Mouse (Mus musculus) lung, adult 2 months (tissue): ENCODE results near the gene Cc2d2b.

Experiments
- CTCF ChIP-seq: fragments of 200-500 bp; IDR thresholded peaks from 2 replicates; pipeline ENCODE4 v1.5.1; 2011; ENCODE audit warnings: mild to moderate bottlenecking, low read length, control low read depth; ENCODE audit not compliant: insufficient read depth
- POLR2A ChIP-seq: fragments of 200-500 bp; IDR thresholded peaks from 2 replicates; pipeline ENCODE4 v1.6.1; 2011; ENCODE audit warnings: low read depth, mild to moderate bottlenecking, control low read depth, low read length, borderline replicate concordance; ENCODE audit errors: extremely low read depth

GRCm38 (mm10) chr19:40720381-40720780 lies 28.2 kb upstream of the Cc2d2b start:
- TF ChIP-seq POLR2A: no peak
- TF ChIP-seq CTCF: no peak
